Mouse (Mus musculus) liver, embryonic 12.5 days (tissue): Measurements from ENCODE around the gene Mettl13. TPM values are rescaled to one million over a fixed set of nuclear protein-coding genes. Genes with fewer than 3 reads are reported as not detected.

Experiments
- ATAC-seq: fragments of 200-750 bp; cut with Nextera tagmentation; 2 replicates; pipeline ENCODE4 v1.8.0; 2017; ENCODE audit warnings: moderate number of reproducible peaks, mild to moderate bottlenecking, moderate library complexity
- H3K27ac ChIP-seq: fragments of 300-500 bp; sonication (generic); 2 replicates; pipeline ENCODE4 v1.5.1; 2016; ENCODE audit warnings: mild to moderate bottlenecking
- H3K27me3 ChIP-seq: fragments of 300-500 bp; sonication (generic); replicated peaks from 2 replicates; pipeline ENCODE4 v1.6.1; 2016; ENCODE audit warnings: mild to moderate bottlenecking, moderate library complexity
- H3K36me3 ChIP-seq: fragments of 300-500 bp; sonication (generic); 2 replicates; pipeline ENCODE4 v1.6.1; 2016; ENCODE audit warnings: mild to moderate bottlenecking, moderate library complexity
- H3K4me1 ChIP-seq: fragments of 300-500 bp; sonication (generic); 2 replicates; pipeline ENCODE4 v1.6.1; 2016
- H3K4me2 ChIP-seq: fragments of 300-500 bp; sonication (generic); 2 replicates; pipeline ENCODE4 v1.6.1; 2016; ENCODE audit warnings: mild to moderate bottlenecking, moderate library complexity
- H3K4me3 ChIP-seq: fragments of 300-500 bp; sonication (generic); 2 replicates; pipeline ENCODE4 v1.5.1; 2016; ENCODE audit warnings: mild to moderate bottlenecking, moderate library complexity
- H3K9ac ChIP-seq: fragments of 300-500 bp; sonication (generic); 2 replicates; pipeline ENCODE4 v1.6.1; 2016; ENCODE audit warnings: mild to moderate bottlenecking, moderate library complexity
- H3K9me3 ChIP-seq: fragments of 300-500 bp; sonication (generic); replicated peaks from 2 replicates; pipeline ENCODE4 v1.6.1; 2016; ENCODE audit warnings: mild to moderate bottlenecking, moderate library complexity
- WGBS: fragments of 180-500 bp; shearing (Covaris S2); methylation state at CpG from one replicate; pipeline ENCODE4 v1.1.7; 2016; ENCODE audit not compliant: insufficient replicate concordance; 5-methylcytosine and 5-hydroxymethylcytosine counted together
- polyA plus RNA-seq: library from polyadenylated mRNA; unstranded; fragments of >200 nt; fragmentation: Nextera tagmentation; extraction: Ambion mirVana; gene quantifications from 2 replicates; pipeline ENCODE4 v1.2.1, GENCODE M21; 2016

Mettl13 gene
- polyA plus RNA-seq: 20.9 and 22.7 TPM in 2 replicates

- WGBS: under 1% methylated on average over 51 of the region's 52 CpGs
Observed at GRCm38 (mm10) chr1:162548016-162548916, at the start of gene Mettl13. Gene Mettl13, minus strand, starts transcription at chr1:162548551.

GRCm38 (mm10) chr1:162597379-162598102 lies 49.2 kb upstream of the Mettl13 start:
- 44% methylated on average over 3 of the region's 3 CpGs for WGBS
- peaks cover 24% of the 10 kb centered on the region for H3K36me3 ChIP-seq
- peak; percentile 70 for ATAC-seq
- no peaks in the 10 kb centered on the region for H3K27me3 ChIP-seq
- no peak overlapping the region for H3K9ac ChIP-seq
- no peaks in the 10 kb centered on the region for H3K9me3 ChIP-seq
- H3K4me3 ChIP-seq: no peak overlapping the region
- H3K27ac ChIP-seq: no peak overlapping the region
- no peak overlapping the region for H3K4me2 ChIP-seq
- peaks cover 14% of the 10 kb centered on the region for H3K4me1 ChIP-seq

More at GRCm38 (mm10) chr1:162548016-162548916, at the start of gene Mettl13:
- H3K4me1 ChIP-seq: peaks cover 47% of the 10 kb centered on the region
- peak; percentile 98 for ATAC-seq
- H3K4me3 ChIP-seq: peak within 1 kb of the TSS; percentile 70
- H3K9me3 ChIP-seq: no peaks in the 10 kb centered on the region
- H3K9ac ChIP-seq: peak within 1 kb of the TSS; percentile 70
- H3K27me3 ChIP-seq: no peaks in the 10 kb centered on the region
- H3K27ac ChIP-seq: peak within 1 kb of the TSS; percentile 82
- H3K4me2 ChIP-seq: peak within 1 kb of the TSS; percentile 90
- peaks cover 31% of the 10 kb centered on the region for H3K36me3 ChIP-seq

- H3K36me3 ChIP-seq: peaks cover 4% of the 10 kb centered on the region; the same call in 1 of the 2 replicates
- no peaks in the 10 kb centered on the region for H3K9me3 ChIP-seq
- H3K27me3 ChIP-seq: no peaks in the 10 kb centered on the region
- H3K4me3 ChIP-seq: no peak overlapping the region
- H3K9ac ChIP-seq: no peak overlapping the region
- peak; percentile 94 for ATAC-seq
- H3K27ac ChIP-seq: no peak overlapping the region
- H3K4me2 ChIP-seq: peak overlapping the region; percentile 30
- H3K4me1 ChIP-seq: peaks cover 17% of the 10 kb centered on the region
- 26% methylated on average over 8 of the region's 8 CpGs for WGBS
Observed at GRCm38 (mm10) chr1:162590415-162590997, 42.2 kb upstream of the Mettl13 start.

- H3K4me3 ChIP-seq: no peak overlapping the region
- no peaks in the 10 kb centered on the region for H3K9me3 ChIP-seq
- peaks cover 17% of the 10 kb centered on the region for H3K4me1 ChIP-seq
- peaks cover 3% of the 10 kb centered on the region; the same call in 1 of the 2 replicates for H3K36me3 ChIP-seq
- WGBS: 33% methylated on average over 9 of the region's 9 CpGs
- ATAC-seq: peak; percentile 27; the same call in 1 of the 2 replicates
- H3K27me3 ChIP-seq: no peaks in the 10 kb centered on the region
- no peak overlapping the region for H3K27ac ChIP-seq
- no peak overlapping the region for H3K9ac ChIP-seq
- 0 out of 2 replicates have a peak overlapping the region, but pooled peaks have one; percentile 18 for H3K4me2 ChIP-seq
Observed at GRCm38 (mm10) chr1:162589443-162589842, 41.1 kb upstream of the Mettl13 start.

- H3K4me2 ChIP-seq: no peak overlapping the region
- peaks cover 9% of the 10 kb centered on the region; the same call in 1 of the 2 replicates for H3K36me3 ChIP-seq
- no peak for ATAC-seq
- H3K9ac ChIP-seq: no peak overlapping the region
- WGBS: 97% methylated on average over 3 of the region's 3 CpGs
- H3K4me3 ChIP-seq: no peak overlapping the region
- H3K4me1 ChIP-seq: peaks cover 17% of the 10 kb centered on the region
- no peak overlapping the region for H3K27ac ChIP-seq
- no peaks in the 10 kb centered on the region for H3K27me3 ChIP-seq
- no peaks in the 10 kb centered on the region for H3K9me3 ChIP-seq
Observed at GRCm38 (mm10) chr1:162588606-162589005, 40.3 kb upstream of the Mettl13 start.

GRCm38 (mm10) chr1:162586282-162586681 lies 37.9 kb upstream of the Mettl13 start:
- WGBS: 77% methylated on average over 4 of the region's 4 CpGs
- Histone ChIP-seq H3K4me1 (peaks cover 12% of the 10 kb centered on the region), H3K27ac (no peak overlapping the region), H3K36me3 (peaks cover 16% of the 10 kb centered on the region), H3K27me3 (no peaks in the 10 kb centered on the region), H3K9ac (no peak overlapping the region), H3K4me2 (no peak overlapping the region), H3K9me3 (no peaks in the 10 kb centered on the region), H3K4me3 (no peak overlapping the region)
- no peak for ATAC-seq

- Histone ChIP-seq H3K9me3 (no peaks in the 10 kb centered on the region), H3K4me3 (no peak overlapping the region), H3K4me2 (no peak overlapping the region), H3K27ac (no peak overlapping the region), H3K36me3 (peaks cover 31% of the 10 kb centered on the region), H3K27me3 (no peaks in the 10 kb centered on the region), H3K9ac (no peak overlapping the region), H3K4me1 (no peaks in the 10 kb centered on the region)
- 82% methylated on average over 2 of the region's 2 CpGs for WGBS
- ATAC-seq: no peak
Observed at GRCm38 (mm10) chr1:162582884-162583283, 34.5 kb upstream of the Mettl13 start.

GRCm38 (mm10) chr1:162575098-162575497 lies 26.7 kb upstream of the Mettl13 start:
- Histone ChIP-seq H3K36me3 (peaks cover 32% of the 10 kb centered on the region), H3K27me3 (no peaks in the 10 kb centered on the region), H3K9me3 (0 out of 2 replicates have a peak, but pooled peaks cover 3% of the 10 kb centered on the region), H3K9ac (no peak overlapping the region), H3K27ac (no peak overlapping the region), H3K4me1 (peaks cover 7% of the 10 kb centered on the region), H3K4me2 (no peak overlapping the region), H3K4me3 (no peak overlapping the region)
- 92% methylated on average over 3 of the region's 3 CpGs for WGBS
- ATAC-seq: no peak

GRCm38 (mm10) chr1:162570931-162571601 lies 22.7 kb upstream of the Mettl13 start:
- 0 out of 2 replicates have a peak, but pooled peaks cover 3% of the 10 kb centered on the region for H3K9me3 ChIP-seq
- peak overlapping the region; percentile 98 for H3K4me3 ChIP-seq
- peak overlapping the region; percentile 96 for H3K9ac ChIP-seq
- peak overlapping the region; percentile 81 for H3K27ac ChIP-seq
- peaks cover 17% of the 10 kb centered on the region for H3K36me3 ChIP-seq
- H3K27me3 ChIP-seq: no peaks in the 10 kb centered on the region
- 1% methylated on average over 46 of the region's 46 CpGs for WGBS
- ATAC-seq: no peak
- peaks cover 12% of the 10 kb centered on the region for H3K4me1 ChIP-seq
- H3K4me2 ChIP-seq: peak overlapping the region; percentile 98

- 0 out of 2 replicates have a peak, but pooled peaks cover 3% of the 10 kb centered on the region for H3K9me3 ChIP-seq
- H3K4me2 ChIP-seq: peak within 1 kb of the TSS; percentile 98
- peak; percentile 98 for ATAC-seq
- WGBS: under 1% methylated on average over 42 of the region's 43 CpGs
- H3K9ac ChIP-seq: peak within 1 kb of the TSS; percentile 96
- H3K27me3 ChIP-seq: no peaks in the 10 kb centered on the region
- peaks cover 12% of the 10 kb centered on the region for H3K36me3 ChIP-seq
- peak within 1 kb of the TSS; percentile 98 for H3K4me3 ChIP-seq
- peak within 1 kb of the TSS; percentile 81 for H3K27ac ChIP-seq
- peaks cover 12% of the 10 kb centered on the region for H3K4me1 ChIP-seq
Observed at GRCm38 (mm10) chr1:162570260-162570748, 22.0 kb upstream of the Mettl13 start, which contains the start of gene Vamp4. Gene Vamp4, plus strand, starts transcription at chr1:162570515.

GRCm38 (mm10) chr1:162567351-162567750 lies 19.0 kb upstream of the Mettl13 start:
- Histone ChIP-seq H3K27me3 (0 out of 2 replicates have a peak, but pooled peaks cover 4% of the 10 kb centered on the region), H3K9me3 (no peaks in the 10 kb centered on the region), H3K4me1 (peaks cover 12% of the 10 kb centered on the region), H3K9ac (no peak overlapping the region), H3K4me3 (no peak overlapping the region), H3K27ac (no peak overlapping the region), H3K4me2 (no peak overlapping the region), H3K36me3 (no peaks in the 10 kb centered on the region)
- WGBS: 63% methylated on average over 3 of the region's 3 CpGs
- no peak for ATAC-seq
